Mouse (Mus musculus) induced T-regulatory cell, adult 2 months (primary cell): ENCODE results near the gene Plekhg1.

Source experiments
- DNase-seq: peaks from one replicate; pipeline ENCODE4 v3.0.0-alpha.2; 2012; ENCODE audit warnings: low read depth

The Plekhg1 gene

DNA sequence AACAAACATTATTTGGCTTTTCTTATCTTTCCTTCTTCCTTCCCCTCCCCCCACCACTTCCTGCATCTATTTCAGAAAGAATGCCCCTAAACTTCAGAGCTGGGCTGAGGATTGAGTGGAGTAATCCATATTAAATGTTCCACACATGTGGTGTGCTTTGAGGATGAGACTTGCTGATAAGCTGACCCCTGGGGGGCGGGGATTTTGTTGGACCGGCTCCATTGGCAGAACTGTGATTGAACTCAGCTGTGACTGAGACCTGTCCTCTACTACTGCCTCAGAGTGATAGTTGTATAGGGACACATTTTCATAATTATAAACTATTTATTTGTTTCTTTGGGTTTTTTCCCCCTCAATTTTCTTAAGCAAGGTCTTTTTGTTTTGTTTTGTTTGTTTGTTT is 2.9 kb downstream of the Plekhg1 start:
- DNase-seq: no peak

DNA sequence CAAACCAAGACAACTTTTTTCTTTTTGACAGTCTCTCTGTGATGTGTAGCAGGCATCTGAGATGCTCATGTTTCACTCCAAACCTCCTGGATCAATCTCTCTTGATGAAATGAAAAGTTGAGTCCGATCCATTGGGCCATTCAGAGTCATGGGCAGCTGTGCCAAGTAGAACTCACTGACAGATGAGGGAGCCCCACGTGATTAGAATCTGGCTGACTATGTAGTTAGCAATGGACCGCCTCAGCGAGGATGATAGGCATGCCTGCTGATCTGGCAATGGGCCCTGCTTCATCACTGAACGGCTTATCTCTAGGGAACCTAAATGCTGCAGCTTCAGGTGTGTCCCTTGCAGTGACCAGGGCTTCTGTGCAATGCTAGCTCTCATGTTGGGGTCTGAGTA is 3.7 kb downstream of the Plekhg1 start:
- no peak for DNase-seq

DNA sequence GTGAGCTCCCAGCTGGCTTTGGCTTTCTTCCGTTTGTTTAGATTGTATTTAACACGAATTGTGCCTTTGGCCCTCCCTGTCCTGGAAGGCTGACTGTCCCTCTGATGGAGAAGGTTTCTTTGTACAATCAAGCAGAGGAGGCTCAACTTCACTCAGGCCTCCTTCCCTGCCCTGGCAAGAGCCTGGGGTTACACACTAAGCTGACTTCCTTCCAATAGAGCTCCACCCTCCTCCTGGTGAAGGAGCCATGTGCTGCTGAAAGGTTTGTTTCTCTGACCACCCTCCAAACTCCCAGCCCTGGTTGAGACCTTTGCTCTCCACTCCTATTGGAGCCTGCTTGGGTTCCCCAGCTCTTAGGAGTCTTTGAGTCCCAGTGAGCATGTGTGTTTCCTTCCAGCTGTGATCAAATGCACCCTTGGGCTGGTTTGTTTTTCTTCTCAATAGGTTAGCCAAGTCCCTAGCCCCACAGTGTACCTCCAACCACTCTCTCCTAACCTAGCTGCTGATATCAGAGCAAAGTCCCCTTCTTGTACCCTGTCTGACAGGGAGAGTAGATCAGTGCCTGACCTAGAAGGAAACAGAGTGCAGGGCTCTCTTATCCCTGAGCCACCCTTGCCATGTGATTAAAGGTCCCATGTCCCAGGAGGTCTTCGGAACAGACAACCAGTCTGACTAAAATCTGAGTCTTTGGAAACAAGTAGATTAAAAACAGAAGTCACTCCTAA is 6.8 kb downstream of the Plekhg1 start:
- no peak for DNase-seq

DNA sequence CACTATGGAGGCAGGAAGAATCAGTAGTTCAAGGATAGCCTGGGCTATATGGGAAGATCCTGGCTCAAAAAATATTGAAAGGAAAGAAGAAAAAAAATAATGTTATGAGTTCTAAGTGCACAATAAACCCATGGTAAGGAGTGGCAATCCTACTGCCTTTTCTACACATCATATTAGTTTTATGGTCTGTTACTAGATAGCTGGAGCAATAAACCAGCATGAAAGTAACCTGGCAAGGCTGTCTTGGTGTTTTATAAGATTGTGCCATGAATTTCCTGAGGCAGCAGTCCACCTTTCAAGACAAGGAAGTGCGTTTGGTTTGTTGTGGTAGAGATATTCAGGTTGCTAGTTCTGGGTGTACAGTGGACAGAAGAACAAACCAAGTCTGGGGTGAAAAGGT is 9.4 kb downstream of the Plekhg1 start:
- DNase-seq: no peak

DNA sequence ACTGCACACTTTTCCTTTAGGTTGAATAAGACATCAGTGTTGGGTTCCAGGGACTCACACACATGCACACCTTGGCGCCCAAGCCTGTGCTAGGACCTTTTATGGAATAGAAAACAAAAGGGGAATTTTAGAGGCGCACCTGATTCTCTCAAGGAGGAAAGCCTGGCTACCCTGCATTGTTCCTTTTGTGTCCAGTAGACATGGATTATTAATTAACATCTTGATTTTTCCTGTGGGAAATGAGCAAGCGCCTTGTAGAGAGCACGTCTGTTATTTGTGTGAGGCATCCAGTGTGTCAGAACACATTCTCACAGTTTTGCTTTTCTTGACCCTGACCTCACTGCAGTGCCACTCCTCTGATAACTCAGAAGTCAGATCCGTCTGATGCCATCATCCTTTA is 21.8 kb downstream of the Plekhg1 start:
- no peak for DNase-seq

DNA sequence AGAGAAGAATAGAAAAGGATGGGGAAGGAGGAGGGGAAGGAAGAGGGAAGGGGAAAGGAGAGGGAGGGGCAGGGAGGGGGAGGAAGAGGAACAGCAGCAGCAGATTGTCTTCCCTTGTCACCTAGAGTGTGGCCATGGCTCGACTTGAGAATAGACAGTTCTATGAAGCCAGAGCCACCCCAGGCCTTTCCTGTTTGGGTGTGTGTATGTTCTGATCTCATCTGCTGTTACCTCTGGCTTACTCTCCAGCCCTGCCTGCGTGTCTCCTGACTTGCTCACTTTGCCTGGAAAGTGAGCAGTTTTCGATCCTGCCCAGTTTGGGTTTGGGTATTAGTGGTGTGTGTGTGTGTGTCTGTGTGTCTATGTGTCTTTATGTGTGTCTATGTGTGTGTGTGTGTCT is 23.0 kb downstream of the Plekhg1 start:
- no peak for DNase-seq

DNA sequence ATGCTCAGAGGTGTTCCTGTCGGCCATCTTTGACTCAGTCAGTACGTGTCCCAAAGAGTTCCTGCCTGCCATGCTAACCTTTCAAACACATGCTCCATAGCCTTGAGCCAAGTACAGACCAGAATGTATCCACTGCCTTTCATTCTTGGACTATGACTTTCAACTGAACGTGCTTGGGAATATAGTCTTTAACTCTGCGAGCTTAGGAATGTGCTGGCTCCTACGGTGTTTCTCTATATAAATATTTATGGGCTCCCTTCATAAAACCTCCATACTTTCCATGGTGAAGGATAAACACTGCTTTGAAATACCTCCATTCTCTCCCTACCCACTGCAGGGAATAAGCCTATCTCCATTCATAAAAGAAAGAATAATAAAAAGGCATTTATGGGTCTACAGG is 29.0 kb downstream of the Plekhg1 start:
- no peak for DNase-seq

DNA sequence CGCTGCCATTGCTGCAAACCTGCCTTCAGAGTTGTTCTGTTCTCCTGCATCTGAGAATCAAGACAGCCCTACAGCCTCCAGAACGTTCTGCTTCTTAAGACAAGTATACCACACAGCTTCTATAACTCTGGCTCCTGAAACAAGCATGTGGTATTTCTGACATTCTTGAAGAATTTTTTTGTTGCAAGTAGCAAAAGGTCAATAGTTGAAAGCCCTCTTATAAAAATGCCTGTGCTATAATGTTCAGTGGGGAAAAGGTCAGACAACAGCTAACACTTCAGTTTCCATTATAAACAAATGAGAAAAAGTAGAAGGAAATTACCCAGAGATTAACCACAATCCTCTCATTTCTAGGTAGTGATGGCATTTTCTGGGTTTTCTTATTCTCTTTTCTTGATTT is 34.2 kb downstream of the Plekhg1 start:
- no peak for DNase-seq

DNA sequence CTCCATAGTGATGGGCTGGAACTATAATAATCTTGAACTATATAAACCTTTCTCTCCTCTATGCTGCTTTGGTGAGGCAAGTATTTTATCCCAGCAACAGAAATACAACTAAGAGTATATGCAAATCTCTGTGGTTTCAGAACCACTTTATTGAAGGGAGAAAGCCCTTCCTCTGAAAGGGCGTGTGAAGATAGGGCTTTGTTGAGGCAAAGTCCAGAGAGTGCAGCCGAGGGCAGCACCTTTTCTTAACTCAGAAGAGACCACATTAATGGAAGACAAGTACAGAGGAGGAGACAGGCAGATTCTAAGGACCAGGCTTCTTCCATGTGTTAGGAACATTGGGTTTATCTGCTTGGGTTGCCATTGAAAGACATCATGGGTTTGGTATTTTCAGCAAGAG is 36.6 kb downstream of the Plekhg1 start:
- DNase-seq: no peak

DNA sequence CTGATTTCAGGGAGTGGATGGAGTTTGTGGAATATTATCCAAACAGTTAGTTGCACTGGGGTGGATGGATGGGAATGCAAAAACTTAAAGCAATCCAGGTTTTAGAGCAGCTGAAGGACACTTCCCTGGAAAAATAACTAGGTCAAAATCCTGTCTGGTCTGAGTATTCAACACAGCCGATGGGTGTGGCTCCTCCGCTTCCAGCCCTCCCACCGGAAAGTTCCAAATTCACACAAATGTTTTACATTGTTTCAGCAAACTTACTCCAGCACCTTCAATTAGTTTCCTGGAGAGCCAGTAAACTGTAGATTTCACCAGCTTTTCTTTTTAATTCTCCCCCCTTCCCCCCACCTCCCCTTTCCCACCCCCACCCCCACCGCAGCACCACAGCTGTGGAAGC is 45.2 kb downstream of the Plekhg1 start:
- no peak for DNase-seq

DNA sequence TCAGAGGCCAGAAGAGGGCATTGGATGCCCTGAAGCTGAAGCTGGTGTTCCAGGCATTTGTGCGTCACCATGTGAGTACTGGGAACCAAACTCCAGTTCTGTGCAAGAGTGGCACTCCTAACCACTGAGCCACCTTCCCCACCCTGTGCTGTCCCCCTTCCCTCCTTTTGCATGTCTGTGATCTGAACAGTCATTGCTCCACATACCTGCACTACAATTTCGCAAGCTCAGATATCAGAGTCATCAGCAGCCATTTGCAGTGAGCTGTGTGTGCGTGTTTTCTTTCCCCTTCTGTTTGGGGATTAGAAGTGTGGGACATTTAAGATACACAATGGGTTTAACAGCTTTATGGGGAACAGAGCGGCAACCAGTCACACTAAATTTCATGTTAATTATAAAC is 46.4 kb downstream of the Plekhg1 start:
- no peak for DNase-seq

DNA sequence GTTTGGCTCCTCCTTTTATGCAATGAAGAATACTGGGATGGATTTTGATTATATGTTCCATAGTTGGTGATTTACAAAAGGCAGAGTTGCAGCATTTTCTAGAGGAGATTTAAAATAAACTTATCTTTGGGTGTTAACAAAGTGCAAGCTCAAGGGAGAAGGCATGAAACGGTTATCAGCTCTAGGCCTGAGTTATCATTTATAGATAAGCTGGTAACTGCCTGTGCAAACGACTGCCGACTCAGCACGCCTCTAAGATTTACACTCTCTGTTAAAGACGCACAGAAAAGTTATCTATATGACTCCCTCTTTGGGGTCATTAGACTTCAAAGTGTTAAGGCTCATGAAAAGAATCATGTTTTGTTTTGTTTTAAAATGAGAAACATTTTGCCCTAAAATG is 46.8 kb downstream of the Plekhg1 start:
- DNase-seq: no peak

DNA sequence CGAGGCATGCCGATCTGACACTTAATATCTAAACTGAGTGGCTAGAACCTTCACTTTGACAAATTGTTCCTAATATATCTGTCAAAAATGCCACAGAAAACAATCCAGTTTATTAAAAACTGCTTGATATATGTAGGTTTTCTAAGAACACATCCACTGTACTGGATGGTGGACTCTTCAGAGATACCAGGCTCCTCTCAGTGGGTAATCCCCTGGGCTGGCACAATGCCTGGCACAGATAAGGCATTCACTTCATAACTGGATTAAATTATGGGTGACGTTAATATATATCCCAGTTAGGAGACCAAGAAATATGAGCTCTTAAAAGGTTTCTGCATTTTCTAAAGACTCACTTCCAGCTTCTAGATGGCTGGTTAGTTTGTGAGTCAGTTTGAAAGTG is 53.7 kb downstream of the Plekhg1 start:
- no peak for DNase-seq

DNA sequence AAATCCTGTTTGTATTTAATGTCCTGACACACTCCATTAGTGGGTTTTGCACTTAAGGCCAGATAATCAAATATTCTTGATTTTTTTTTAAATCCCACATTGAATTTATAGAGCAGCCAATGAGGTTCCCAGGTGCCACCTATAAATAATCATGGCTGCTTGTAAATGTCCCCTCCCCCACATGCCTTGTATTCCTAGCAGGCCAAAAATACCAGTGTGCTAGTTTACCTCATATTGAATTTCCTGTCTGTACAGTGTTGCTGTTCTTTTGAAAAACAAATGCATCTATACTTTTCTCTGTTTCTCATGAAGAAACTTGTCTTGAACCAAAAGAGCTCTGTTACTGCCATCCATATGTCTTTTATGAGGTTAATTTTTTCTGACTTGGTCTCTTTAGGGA is 59.3 kb downstream of the Plekhg1 start:
- DNase-seq: no peak

DNA sequence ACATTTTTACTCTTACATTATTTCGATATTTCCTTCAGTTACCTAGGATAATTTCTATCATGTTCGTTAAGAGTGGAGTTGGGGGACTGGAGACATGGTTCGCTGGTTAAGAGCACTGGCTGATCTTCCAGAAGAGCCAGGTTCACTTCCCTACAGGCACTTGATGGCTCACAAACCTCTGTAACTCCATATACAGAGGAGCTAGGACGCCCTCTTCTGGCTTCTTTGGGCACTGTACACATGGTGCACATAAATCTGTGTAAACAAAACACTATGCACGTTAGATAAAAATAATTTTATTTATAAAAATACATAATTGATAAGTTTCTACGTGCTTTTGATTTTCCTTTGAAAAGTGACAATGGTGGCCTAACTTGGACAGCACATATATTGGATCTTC is 61.1 kb downstream of the Plekhg1 start:
- DNase-seq: no peak

DNA sequence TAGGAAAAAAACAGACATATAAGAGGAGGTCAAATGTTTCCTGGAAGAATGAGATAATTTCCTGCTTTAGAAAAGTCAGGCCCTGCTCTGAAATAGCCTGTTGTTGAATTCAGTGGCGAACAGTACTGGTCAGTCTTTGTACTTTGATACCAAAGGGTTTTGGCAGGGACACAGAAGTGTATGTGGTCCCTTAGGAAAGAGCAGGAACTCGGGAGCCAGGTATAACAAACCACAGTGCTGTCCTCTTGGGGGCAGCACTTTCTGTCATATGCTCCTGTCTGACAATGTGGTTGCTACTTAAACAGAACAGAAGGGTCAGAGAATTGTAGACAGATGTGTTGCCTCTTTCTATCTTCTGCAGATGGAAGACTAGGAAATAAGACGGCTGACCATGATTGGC is 65.2 kb downstream of the Plekhg1 start:
- no peak for DNase-seq

DNA sequence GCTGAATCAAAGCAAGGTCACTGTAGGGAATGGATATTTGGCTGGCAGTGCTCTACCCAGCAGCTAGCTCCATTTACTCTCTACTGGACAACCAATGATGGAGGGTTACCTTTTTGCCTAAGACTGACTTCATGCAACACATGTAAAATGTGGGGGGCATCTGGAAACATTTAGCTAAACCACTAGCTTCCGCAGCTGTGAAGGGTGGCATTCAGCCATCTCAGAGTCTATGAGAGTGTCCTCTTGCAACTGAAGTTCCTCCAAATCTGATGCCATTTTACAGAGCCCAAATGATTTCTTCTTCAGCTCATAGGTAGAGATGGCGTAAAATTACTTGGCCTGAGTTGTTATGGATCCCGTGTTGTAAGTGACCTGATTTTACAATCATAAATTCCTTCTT is 67.8 kb downstream of the Plekhg1 start:
- DNase-seq: no peak

DNA sequence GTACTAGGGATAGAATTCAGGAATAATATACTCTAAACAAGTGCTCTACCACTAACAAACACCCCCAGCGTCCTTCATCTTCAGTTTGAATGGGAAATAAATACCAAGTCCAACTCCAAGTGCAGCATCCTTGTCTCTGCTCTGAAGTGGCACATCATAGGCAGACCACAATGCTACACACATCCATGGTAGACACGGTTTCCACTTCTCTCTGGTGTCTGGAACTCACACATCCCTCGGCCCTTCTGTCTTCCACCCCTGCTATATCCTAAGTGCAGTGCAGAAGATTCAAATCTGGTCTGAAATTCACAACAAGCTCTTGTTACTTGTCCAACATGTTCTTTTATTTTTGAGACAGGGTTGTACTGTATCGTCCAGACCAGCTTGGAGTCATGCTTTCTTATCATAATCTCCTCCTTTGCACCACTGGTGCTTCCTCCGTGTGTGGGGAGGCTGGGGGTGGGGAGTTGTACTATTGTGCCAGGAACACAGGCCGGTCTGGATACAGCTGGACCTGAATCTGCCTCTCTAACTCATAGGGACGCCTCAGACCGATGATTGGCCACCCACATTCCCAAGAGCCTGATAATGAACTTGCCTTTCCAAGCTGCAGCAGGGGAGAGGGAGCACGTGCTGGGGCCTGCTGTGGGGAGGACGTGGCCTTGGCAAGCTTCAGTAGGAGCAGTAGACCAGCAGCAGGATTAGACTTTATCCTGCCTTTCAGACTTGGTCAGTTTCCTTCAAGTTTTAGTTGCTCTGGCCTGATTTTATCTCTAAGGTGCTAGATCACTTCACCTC is 70.5 kb downstream of the Plekhg1 start:
- DNase-seq: no peak

DNA sequence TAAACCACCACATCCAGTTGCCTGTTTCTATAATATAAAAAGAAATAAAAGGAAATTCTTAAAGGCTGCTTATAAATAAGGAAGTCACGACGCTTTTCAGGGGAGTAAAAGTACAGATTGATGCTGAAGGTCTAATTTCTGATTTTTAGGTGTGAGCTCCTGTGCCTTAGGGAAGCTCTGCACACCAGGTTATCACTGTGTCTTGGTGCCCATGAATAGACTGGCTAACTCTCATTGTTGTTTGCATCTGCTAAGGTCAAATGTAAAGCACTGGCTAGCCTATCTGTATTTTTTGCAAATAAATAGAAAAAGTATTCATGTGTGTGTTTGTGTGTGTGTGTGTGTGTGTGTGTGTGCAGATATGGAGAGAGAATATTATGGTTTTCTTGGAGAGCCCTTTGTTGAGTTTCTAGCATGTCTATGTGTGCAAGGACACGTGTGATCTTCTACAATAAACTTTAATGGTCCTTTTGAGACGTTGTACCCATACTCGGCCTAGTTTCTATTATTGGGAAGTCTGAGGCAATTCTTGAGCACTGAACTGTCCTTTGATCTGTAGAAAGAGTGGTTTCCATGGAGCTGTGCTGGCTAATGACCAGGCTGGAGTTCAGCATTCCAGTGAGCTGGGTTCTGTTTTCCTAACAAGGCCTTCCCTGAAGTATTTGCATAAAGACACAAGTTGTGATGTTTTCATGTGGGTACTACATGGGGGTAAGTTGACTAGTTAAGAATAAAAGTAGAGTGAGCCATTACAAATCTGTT is 79.0 kb downstream of the Plekhg1 start:
- DNase-seq: no peak

DNA sequence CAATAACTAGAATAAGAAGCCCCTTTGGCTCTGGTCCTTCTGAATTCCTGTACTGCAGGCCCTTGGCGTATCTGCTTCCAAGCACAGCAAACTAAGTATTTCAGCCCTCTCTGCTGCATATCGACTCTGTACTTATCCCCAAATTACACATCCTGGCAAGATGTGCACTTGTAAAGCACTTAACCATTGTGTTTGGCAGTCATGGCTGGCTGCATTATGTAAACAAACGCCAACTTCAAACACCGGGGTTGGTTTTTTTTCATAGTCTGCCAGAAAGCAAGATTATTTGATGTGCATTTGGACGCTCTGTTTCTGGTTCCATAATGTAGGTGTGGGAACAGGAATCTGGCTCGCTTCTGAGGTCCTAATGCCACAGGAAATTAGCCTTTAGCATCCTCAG is 83.7 kb downstream of the Plekhg1 start:
- DNase-seq: no peak

DNA sequence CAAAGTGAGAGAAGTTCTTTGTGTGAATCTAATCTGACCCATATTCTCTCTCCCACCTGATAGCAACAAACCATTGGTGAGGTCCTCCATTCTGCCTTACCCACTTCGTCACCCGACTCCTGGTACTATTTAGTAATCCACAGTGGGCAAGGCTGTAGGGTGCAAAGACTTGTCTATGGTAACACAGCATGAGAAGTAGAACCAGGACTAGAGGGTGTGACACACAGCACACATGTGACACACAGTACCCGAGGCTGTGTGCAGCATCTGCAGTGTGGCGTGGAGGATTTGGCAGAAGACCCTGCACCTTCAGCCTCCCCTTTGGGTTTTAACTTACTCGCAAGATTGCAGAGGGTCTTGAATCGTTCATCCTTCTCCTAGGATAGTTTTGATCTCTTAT is 85.9 kb downstream of the Plekhg1 start:
- DNase-seq: no peak

DNA sequence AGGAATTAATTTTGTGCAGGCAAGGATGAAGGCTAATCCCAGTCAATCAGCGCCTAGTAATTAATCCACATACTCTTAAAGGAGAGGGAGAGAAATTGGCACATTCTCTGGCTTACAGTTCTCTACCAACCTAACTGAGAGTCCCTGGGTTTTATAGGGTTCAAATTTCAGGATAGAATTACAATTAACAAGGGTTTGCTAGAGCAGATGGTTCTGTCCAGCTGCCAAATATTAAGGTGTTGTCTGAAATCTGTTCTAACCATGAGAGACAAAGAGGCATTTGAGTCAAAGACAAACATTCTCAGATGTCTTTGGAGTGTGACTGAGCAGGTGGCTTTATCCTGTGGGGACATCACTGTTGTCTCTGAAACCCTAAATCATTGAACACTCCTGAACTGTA is 87.2 kb downstream of the Plekhg1 start:
- no peak for DNase-seq

DNA sequence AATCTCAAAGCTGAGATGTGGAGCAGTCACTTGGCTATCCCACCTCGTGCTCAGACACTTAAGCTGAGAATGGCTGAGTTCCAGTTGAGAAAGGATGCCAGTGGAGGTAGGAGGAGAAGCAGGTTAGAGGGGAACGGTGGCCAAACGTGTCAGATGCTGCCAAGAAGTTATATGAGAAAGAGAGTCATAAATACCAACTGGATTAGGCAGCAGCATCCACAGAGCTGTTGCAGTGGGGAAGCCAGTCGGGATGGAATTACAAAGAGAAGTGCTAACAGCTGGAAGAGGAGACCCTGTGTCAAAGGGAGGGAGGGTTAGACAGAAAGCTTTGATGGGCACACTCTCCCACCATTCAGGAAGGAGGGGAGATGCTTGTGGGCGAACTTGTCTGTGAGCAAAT is 89.3 kb downstream of the Plekhg1 start:
- no peak for DNase-seq
